Mouse (Mus musculus) embryonic fibroblast, embryonic 13.5 days (primary cell): ENCODE data around the gene Mfsd2a.

Experiments used
- CTCF ChIP-seq: IDR thresholded peaks from 2 replicates; pipeline ENCODE4 v1.5.1; 2011; ENCODE audit warnings: mild to moderate bottlenecking, control low read depth, low read length, moderate library complexity, borderline replicate concordance; ENCODE audit not compliant: insufficient read depth
- POLR2A ChIP-seq: IDR thresholded peaks from 2 replicates; pipeline ENCODE4 v1.6.1; 2011; ENCODE audit warnings: low read depth, mild to moderate bottlenecking, control low read depth, low read length, moderate library complexity

DNA sequence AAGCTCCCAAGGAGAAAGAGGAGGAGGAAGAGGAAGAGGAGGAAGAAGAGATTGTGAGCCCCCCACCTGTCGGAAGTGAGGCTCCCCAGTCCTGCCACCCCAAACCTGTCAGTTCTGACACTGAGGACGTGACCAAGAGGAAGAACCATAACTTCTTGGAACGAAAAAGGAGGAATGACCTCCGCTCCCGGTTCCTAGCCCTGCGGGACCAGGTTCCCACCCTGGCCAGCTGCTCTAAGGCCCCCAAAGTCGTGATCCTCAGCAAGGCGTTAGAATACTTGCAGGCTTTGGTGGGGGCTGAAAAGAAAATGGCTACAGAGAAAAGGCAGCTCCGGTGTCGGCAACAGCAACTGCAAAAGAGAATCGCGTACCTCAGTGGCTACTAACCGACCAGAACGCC, 39.1 kb upstream of the Mfsd2a start:
- TF ChIP-seq POLR2A (no peak), CTCF (no peak)
